Mouse (Mus musculus): Measurements from ENCODE around the gene Gpatch2l.

Gene Gpatch2l

GRCm38 (mm10) chr12:86241604-86242536 is at the start of gene Gpatch2l:
TSS of gene Gpatch2l (plus strand) at chr12:86241858.
- in situ Hi-C loops (cut with MboI; ENCODE audit: unreplicated experiment in 2 of 2): no loop called here

GRCm38 (mm10) chr12:86192036-86192449 is 49.6 kb upstream of the Gpatch2l start:
- in situ Hi-C loops (cut with MboI; ENCODE audit: unreplicated experiment in 2 of 2): no loop called here

GRCm38 (mm10) chr12:86196944-86197343 is 44.7 kb upstream of the Gpatch2l start:
- in situ Hi-C loops (cut with MboI; ENCODE audit: unreplicated experiment in 2 of 2): no loop called here

- in situ Hi-C loops (cut with MboI; ENCODE audit: unreplicated experiment in 2 of 2): no loop called here
Observed at GRCm38 (mm10) chr12:86203443-86204057, 38.1 kb upstream of the Gpatch2l start.

GRCm38 (mm10) chr12:86211099-86211520 is 30.5 kb upstream of the Gpatch2l start:
- in situ Hi-C loops (cut with MboI; ENCODE audit: unreplicated experiment in 2 of 2): no loop called here

GRCm38 (mm10) chr12:86212693-86213470 is 28.8 kb upstream of the Gpatch2l start:
- in situ Hi-C loops (cut with MboI; ENCODE audit: unreplicated experiment in 2 of 2): no loop called here

GRCm38 (mm10) chr12:86214201-86214600 is 27.5 kb upstream of the Gpatch2l start:
- in situ Hi-C loops (cut with MboI; ENCODE audit: unreplicated experiment in 2 of 2): no loop called here

- in situ Hi-C loops (cut with MboI; ENCODE audit: unreplicated experiment in 2 of 2): no loop called here
Observed at GRCm38 (mm10) chr12:86216687-86217421, 24.8 kb upstream of the Gpatch2l start.

GRCm38 (mm10) chr12:86220200-86221021 is 21.2 kb upstream of the Gpatch2l start:
- in situ Hi-C loops (cut with MboI; ENCODE audit: unreplicated experiment in 2 of 2): no loop called here

GRCm38 (mm10) chr12:86221074-86221703 is 20.5 kb upstream of the Gpatch2l start:
- in situ Hi-C loops (cut with MboI; ENCODE audit: unreplicated experiment in 2 of 2): no loop called here

- in situ Hi-C loops (cut with MboI; ENCODE audit: unreplicated experiment in 2 of 2): no loop called here
Observed at GRCm38 (mm10) chr12:86234295-86234694, 7.4 kb upstream of the Gpatch2l start.

GRCm38 (mm10) chr12:86238736-86239135 is 2.9 kb upstream of the Gpatch2l start:
- in situ Hi-C loops (cut with MboI; ENCODE audit: unreplicated experiment in 2 of 2): no loop called here

- in situ Hi-C loops (cut with MboI; ENCODE audit: unreplicated experiment in 2 of 2): no loop called here
Observed at GRCm38 (mm10) chr12:86242563-86242962, 905 bp downstream of the Gpatch2l start.

GRCm38 (mm10) chr12:86243936-86244335 is 2.3 kb downstream of the Gpatch2l start:
- in situ Hi-C loops (cut with MboI; ENCODE audit: unreplicated experiment in 2 of 2): no loop called here

- in situ Hi-C loops (cut with MboI; ENCODE audit: unreplicated experiment in 2 of 2): no loop called here
Observed at GRCm38 (mm10) chr12:86250183-86250582, 8.5 kb downstream of the Gpatch2l start.

- in situ Hi-C loops (cut with MboI; ENCODE audit: unreplicated experiment in 2 of 2): no loop called here
Observed at GRCm38 (mm10) chr12:86254910-86255309, 13.3 kb downstream of the Gpatch2l start.

- in situ Hi-C loops (cut with MboI; ENCODE audit: unreplicated experiment in 2 of 2): no loop called here
Observed at GRCm38 (mm10) chr12:86271626-86272025, 30.0 kb downstream of the Gpatch2l start.

GRCm38 (mm10) chr12:86274246-86274645 is 32.6 kb downstream of the Gpatch2l start:
- in situ Hi-C loops (cut with MboI; ENCODE audit: unreplicated experiment in 2 of 2): no loop called here

- in situ Hi-C loops (cut with MboI; ENCODE audit: unreplicated experiment in 2 of 2): no loop called here
Observed at GRCm38 (mm10) chr12:86275731-86276130, 34.1 kb downstream of the Gpatch2l start.
